Mouse (Mus musculus): Measurements from ENCODE around the gene Adra1b. TPM values are rescaled to one million over a fixed set of nuclear protein-coding genes. Genes with fewer than 3 reads are reported as not detected.

Adra1b gene
- polyA plus RNA-seq, 1 experiment from 2014 or later: 6.0 TPM

DNA sequence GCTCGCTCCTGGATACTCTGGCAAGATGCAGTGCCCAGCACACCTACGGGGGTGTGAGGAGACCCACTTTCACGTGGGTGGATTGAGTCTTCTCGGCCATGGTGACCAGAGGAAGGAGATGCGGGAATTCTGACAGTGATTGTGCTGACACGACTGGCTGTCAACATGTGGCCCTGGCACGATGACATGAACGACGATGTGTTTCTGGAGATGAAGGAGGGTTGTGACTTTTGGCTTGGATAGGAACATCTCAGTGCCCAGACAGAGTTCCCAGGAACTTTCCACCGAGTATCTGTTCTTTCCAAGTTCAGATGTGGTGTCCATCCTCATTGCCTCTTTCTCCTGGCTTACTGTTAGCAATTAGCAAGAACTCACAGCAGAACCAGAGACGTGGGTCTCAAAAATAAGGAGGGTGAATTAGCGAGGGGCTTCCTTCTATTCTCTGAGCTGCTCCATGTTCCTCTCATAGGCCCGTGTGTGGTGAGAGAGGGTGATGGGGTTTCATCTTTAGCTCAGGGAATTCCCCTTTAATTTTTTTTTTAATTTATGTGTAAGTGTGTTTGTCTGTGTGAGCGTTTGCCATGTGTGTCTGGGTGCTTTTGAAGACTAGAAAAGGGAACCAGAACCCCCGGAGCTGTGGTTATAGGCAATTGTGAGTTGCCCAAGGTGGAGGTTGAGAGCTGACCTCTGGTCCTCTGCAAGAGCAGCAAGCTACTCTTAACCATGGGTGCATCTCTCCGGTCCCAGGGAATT, 11.3 kb upstream of the Adra1b start:
- no peaks in the 10 kb centered on the region for H3K36me3 ChIP-seq (ENCODE audit: control insufficient read depth, insufficient read depth)
- ATAC-seq (replicated peaks; ENCODE audit: extremely low read depth, insufficient read depth, low FRiP score): no peak
- H3K4me1 ChIP-seq (ENCODE audit: control insufficient read depth, insufficient read depth, low read length): peaks cover 18% of the 10 kb centered on the region
- H3K4me3 ChIP-seq (ENCODE audit: low read length): no peak overlapping the region
- no peaks in the 10 kb centered on the region for H3K27me3 ChIP-seq (ENCODE audit: control insufficient read depth, insufficient read depth, low read length)
- H3K9ac ChIP-seq (ENCODE audit: low read length): no peak overlapping the region
- peaks cover 3% of the 10 kb centered on the region; the same call in 1 of the 2 replicates for H3K9me3 ChIP-seq (replicated peaks; ENCODE audit: control insufficient read depth, low read length)
- WGBS: 64% methylated on average over 16 of the region's 16 CpGs
- no peak overlapping the region for H3K4me2 ChIP-seq (ENCODE audit: low read depth, low read length)
- no peak overlapping the region for H3K27ac ChIP-seq (ENCODE audit: low read length)

DNA sequence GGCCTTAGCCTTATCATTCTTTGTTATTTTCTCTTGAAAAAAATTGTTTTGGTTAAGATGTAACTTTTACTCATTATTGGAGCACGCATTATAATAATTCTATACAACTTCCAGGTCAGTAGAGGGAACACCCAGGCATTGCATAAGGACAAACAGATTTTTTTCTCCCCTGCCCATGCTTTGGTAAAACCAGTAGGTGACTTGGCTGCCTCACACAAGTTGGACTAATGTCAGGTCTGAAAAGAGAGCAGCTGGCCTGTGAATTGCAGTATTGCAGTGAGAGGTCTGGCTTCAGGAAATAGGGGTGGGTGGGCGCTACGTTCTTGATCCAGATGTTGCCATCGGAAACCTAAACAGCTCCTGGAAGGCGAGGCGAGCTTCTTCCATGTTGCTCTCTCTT, 10.6 kb upstream of the Adra1b start:
- Histone ChIP-seq H3K27ac (ENCODE audit: low read length) (no peak overlapping the region), H3K9me3 (replicated peaks; ENCODE audit: control insufficient read depth, low read length) (peaks cover 3% of the 10 kb centered on the region; the same call in 1 of the 2 replicates), H3K4me1 (ENCODE audit: control insufficient read depth, insufficient read depth, low read length) (peaks cover 18% of the 10 kb centered on the region), H3K4me2 (ENCODE audit: low read depth, low read length) (no peak overlapping the region), H3K9ac (ENCODE audit: low read length) (no peak overlapping the region), H3K4me3 (ENCODE audit: low read length) (no peak overlapping the region), H3K27me3 (ENCODE audit: control insufficient read depth, insufficient read depth, low read length) (no peaks in the 10 kb centered on the region), H3K36me3 (ENCODE audit: control insufficient read depth, insufficient read depth) (no peaks in the 10 kb centered on the region)
- ATAC-seq (replicated peaks; ENCODE audit: extremely low read depth, insufficient read depth, low FRiP score): no peak
- WGBS: 76% methylated on average over 6 of the region's 6 CpGs

DNA sequence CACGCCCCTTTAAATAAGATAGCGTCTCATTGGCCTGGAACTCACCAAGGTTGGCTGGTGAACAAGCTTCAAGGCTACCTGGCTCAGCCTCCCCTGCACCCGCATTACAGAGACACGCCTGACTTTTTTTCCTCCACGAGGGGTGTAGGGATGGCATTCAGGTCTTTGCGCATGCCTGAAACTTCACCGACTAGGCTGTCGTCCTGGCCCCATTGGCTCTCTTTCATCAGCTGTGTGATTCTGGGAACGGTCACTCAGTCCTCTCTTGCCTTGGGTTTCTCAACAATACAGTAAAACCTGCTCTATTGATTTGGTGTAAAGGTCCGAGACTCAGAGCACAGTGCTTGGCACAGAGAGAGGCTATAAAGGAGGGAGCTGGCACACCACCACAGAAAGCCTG, 2.3 kb upstream of the Adra1b start:
- no peak for ATAC-seq (replicated peaks; ENCODE audit: extremely low read depth, insufficient read depth, low FRiP score)
- Histone ChIP-seq H3K9me3 (replicated peaks; ENCODE audit: control insufficient read depth, low read length) (no peaks in the 10 kb centered on the region), H3K9ac (ENCODE audit: low read length) (no peak overlapping the region), H3K4me3 (ENCODE audit: low read length) (no peak overlapping the region), H3K4me2 (ENCODE audit: low read depth, low read length) (no peak overlapping the region), H3K4me1 (ENCODE audit: control insufficient read depth, insufficient read depth, low read length) (no peaks in the 10 kb centered on the region), H3K27ac (ENCODE audit: low read length) (no peak overlapping the region), H3K36me3 (ENCODE audit: control insufficient read depth, insufficient read depth) (no peaks in the 10 kb centered on the region), H3K27me3 (ENCODE audit: control insufficient read depth, insufficient read depth, low read length) (no peaks in the 10 kb centered on the region)
- 70% methylated on average over 10 of the region's 10 CpGs for WGBS

DNA sequence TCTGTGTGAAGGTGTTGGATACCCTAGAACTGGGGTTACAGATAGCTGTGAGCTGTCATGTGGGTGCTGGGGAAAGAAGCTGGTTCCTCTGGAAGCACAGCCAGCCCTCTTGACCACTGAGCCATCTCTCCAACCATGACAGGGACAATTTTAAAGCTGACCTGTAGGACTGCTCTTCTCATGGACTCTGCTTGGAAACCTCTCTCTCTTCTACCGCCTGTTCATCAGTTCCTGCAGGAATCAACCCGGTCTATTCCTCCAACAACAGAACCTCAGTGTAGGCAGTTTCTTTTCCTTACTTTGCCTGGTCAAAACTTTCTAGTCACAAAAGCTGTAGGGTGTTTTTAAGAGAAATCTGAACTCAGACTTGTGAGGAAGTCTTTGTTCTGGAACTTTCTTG, 1.3 kb downstream of the Adra1b start:
- Histone ChIP-seq H3K4me1 (ENCODE audit: control insufficient read depth, insufficient read depth, low read length) (no peaks in the 10 kb centered on the region), H3K9me3 (replicated peaks; ENCODE audit: control insufficient read depth, low read length) (no peaks in the 10 kb centered on the region), H3K27me3 (ENCODE audit: control insufficient read depth, insufficient read depth, low read length) (no peaks in the 10 kb centered on the region), H3K9ac (ENCODE audit: low read length) (no peak overlapping the region), H3K36me3 (ENCODE audit: control insufficient read depth, insufficient read depth) (no peaks in the 10 kb centered on the region), H3K4me3 (ENCODE audit: low read length) (no peak overlapping the region), H3K27ac (ENCODE audit: low read length) (no peak overlapping the region), H3K4me2 (ENCODE audit: low read depth, low read length) (no peak overlapping the region)
- 86% methylated on average over 2 of the region's 2 CpGs for WGBS
- no peak for ATAC-seq (replicated peaks; ENCODE audit: extremely low read depth, insufficient read depth, low FRiP score)

DNA sequence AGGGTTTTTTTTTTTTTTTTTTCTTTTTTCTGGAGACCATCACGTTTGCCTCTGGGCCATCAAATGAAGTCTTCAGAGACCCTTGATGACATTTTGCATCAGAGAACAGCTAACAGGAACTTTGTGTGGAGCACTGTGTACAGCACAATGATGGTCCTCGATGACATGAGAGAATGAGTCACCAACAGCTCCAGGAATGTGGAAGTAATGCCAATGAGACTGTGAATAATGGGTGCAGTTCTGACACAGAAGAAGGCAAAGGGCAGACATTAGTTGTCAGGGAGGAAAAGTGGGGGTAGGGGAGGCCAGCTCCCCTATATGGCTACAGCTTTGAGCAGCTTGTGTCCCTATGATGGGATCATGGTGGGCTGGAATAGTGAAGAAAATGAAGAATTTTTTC, 5.7 kb downstream of the Adra1b start:
- Histone ChIP-seq H3K9me3 (replicated peaks; ENCODE audit: control insufficient read depth, low read length) (no peaks in the 10 kb centered on the region), H3K36me3 (ENCODE audit: control insufficient read depth, insufficient read depth) (no peaks in the 10 kb centered on the region), H3K4me3 (ENCODE audit: low read length) (no peak overlapping the region), H3K27me3 (ENCODE audit: control insufficient read depth, insufficient read depth, low read length) (no peaks in the 10 kb centered on the region), H3K9ac (ENCODE audit: low read length) (no peak overlapping the region), H3K4me1 (ENCODE audit: control insufficient read depth, insufficient read depth, low read length) (peaks cover 6% of the 10 kb centered on the region), H3K4me2 (ENCODE audit: low read depth, low read length) (no peak overlapping the region), H3K27ac (ENCODE audit: low read length) (no peak overlapping the region)
- ATAC-seq (replicated peaks; ENCODE audit: extremely low read depth, insufficient read depth, low FRiP score): no peak
- WGBS: 42% methylated on average over 2 of the region's 2 CpGs

DNA sequence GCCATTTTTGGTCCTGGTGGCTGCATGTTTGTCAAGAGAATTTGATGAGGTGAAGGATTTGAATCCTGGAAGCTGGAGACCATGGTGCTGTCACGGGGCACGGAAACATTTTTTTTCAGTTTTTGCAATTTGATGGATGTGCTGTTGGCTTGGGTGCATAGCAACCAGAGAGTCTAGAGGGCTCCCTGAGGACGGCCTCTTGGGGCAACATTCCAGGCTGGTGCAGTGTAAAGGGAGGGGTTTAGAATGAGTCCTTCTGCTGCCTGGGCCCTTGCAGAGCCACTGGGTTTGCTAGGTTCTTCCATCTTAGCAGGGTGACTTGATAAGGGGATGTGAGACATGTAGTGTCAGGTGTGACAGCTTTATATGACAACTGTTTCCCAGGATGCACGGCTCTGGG, 8.5 kb downstream of the Adra1b start:
- Histone ChIP-seq H3K9ac (ENCODE audit: low read length) (no peak overlapping the region), H3K27ac (ENCODE audit: low read length) (no peak overlapping the region), H3K36me3 (ENCODE audit: control insufficient read depth, insufficient read depth) (no peaks in the 10 kb centered on the region), H3K4me3 (ENCODE audit: low read length) (no peak overlapping the region), H3K4me1 (ENCODE audit: control insufficient read depth, insufficient read depth, low read length) (peaks cover 25% of the 10 kb centered on the region), H3K4me2 (ENCODE audit: low read depth, low read length) (no peak overlapping the region), H3K27me3 (ENCODE audit: control insufficient read depth, insufficient read depth, low read length) (no peaks in the 10 kb centered on the region), H3K9me3 (replicated peaks; ENCODE audit: control insufficient read depth, low read length) (no peaks in the 10 kb centered on the region)
- ATAC-seq (replicated peaks; ENCODE audit: extremely low read depth, insufficient read depth, low FRiP score): no peak
- 62% methylated on average over 4 of the region's 4 CpGs for WGBS

DNA sequence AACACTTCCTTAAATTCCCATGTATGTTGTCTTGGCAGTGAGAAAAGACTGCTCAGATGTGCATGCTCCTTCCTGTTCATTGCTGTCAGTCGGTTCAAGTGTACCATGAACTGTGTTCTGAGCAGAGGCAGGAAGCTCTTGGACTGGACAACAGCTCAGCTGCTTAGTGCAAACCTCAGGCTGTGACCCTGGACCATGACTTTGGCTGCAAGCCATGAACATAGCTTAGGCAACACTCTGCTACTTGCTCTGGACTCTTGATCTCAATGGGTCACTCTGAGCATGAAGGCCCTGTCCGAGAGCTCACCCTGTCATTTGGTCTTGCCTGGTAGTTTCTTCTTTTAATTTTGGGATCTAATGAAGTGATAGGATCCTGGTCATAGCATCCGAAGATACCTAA, 9.6 kb downstream of the Adra1b start:
- H3K4me1 ChIP-seq (ENCODE audit: control insufficient read depth, insufficient read depth, low read length): peaks cover 26% of the 10 kb centered on the region
- no peak overlapping the region for H3K9ac ChIP-seq (ENCODE audit: low read length)
- H3K27me3 ChIP-seq (ENCODE audit: control insufficient read depth, insufficient read depth, low read length): no peaks in the 10 kb centered on the region
- H3K4me3 ChIP-seq (ENCODE audit: low read length): no peak overlapping the region
- no peaks in the 10 kb centered on the region for H3K9me3 ChIP-seq (replicated peaks; ENCODE audit: control insufficient read depth, low read length)
- H3K36me3 ChIP-seq (ENCODE audit: control insufficient read depth, insufficient read depth): no peaks in the 10 kb centered on the region
- H3K4me2 ChIP-seq (ENCODE audit: low read depth, low read length): no peak overlapping the region
- WGBS: 72% methylated on average over 3 of the region's 3 CpGs
- H3K27ac ChIP-seq (ENCODE audit: low read length): no peak overlapping the region
- no peak for ATAC-seq (replicated peaks; ENCODE audit: extremely low read depth, insufficient read depth, low FRiP score)

DNA sequence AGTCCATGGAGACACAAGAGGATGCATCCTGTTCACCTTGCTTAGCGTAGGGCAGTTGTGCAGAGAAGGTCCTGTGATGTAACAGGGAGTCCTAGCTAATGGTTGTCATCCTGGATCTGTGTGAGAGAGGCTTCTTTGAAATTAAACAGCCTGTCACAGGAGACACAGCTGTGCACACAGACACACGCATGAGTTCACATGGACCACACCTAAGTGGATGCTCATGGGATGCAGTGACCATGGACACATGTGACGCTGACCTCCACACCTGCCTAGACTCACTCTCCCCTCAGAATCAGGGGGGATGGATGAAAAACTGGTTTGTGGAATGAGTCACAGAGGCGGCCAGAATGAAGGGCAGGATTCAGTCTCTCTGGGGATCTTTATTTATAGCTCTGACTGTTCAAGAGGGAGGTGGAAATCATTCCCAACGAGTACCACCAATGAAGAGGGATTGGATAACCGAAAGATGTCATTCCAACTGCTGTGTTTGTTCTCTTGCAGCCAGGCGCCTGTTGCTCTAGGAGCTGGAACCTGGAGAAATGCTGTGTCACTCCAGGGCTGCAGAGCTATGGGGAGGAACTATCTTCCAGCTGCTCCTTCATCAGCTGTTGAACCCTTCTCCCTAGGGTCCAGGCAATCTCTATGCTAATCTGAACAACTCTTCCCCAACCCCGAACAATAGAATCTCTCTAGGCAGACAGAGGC, 11.6 kb downstream of the Adra1b start:
- Histone ChIP-seq H3K27ac (ENCODE audit: low read length) (peak overlapping the region; percentile 2; the same call in 1 of the 2 replicates), H3K27me3 (ENCODE audit: control insufficient read depth, insufficient read depth, low read length) (no peaks in the 10 kb centered on the region)
- 44% methylated on average over 8 of the region's 8 CpGs for WGBS

DNA sequence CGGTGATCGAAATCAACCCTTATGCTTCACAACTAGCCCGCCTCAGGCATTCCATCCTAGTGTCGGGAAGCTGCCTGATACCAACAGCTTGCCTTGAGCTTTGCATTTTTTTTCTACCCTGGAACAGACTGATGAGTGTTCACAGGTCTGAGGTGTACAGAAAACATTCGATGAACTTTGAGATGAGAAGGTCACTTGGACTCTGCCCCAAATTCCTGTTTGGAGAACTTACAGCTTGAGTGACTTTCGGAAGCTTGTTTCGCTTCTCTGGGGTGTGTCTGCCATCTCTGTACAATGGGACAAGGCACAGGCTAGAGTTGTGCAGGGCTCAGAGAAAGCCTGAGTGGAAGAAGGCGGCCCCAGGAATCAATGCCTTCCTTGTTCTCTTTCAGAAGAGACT, 12.3 kb downstream of the Adra1b start:
- peaks cover 26% of the 10 kb centered on the region for H3K4me1 ChIP-seq (ENCODE audit: control insufficient read depth, insufficient read depth, low read length)
- H3K36me3 ChIP-seq (ENCODE audit: control insufficient read depth, insufficient read depth): no peaks in the 10 kb centered on the region
- H3K27me3 ChIP-seq (ENCODE audit: control insufficient read depth, insufficient read depth, low read length): no peaks in the 10 kb centered on the region
- H3K9ac ChIP-seq (ENCODE audit: low read length): no peak overlapping the region
- WGBS: 80% methylated on average over 8 of the region's 8 CpGs
- ATAC-seq (replicated peaks; ENCODE audit: extremely low read depth, insufficient read depth, low FRiP score): no peak
- H3K27ac ChIP-seq (ENCODE audit: low read length): no peak overlapping the region
- no peak overlapping the region for H3K4me3 ChIP-seq (ENCODE audit: low read length)
- H3K9me3 ChIP-seq (replicated peaks; ENCODE audit: control insufficient read depth, low read length): no peaks in the 10 kb centered on the region
- no peak overlapping the region for H3K4me2 ChIP-seq (ENCODE audit: low read depth, low read length)

More for the DNA sequence above, 11.6 kb downstream of the Adra1b start:
- ATAC-seq (replicated peaks; ENCODE audit: extremely low read depth, insufficient read depth, low FRiP score): peak; percentile 69; the same call in 1 of the 2 replicates
- no peaks in the 10 kb centered on the region for H3K36me3 ChIP-seq (ENCODE audit: control insufficient read depth, insufficient read depth)
- no peak overlapping the region for H3K4me3 ChIP-seq (ENCODE audit: low read length)
- peaks cover 26% of the 10 kb centered on the region for H3K4me1 ChIP-seq (ENCODE audit: control insufficient read depth, insufficient read depth, low read length)
- no peaks in the 10 kb centered on the region for H3K9me3 ChIP-seq (replicated peaks; ENCODE audit: control insufficient read depth, low read length)
- no peak overlapping the region for H3K4me2 ChIP-seq (ENCODE audit: low read depth, low read length)
- no peak overlapping the region for H3K9ac ChIP-seq (ENCODE audit: low read length)

All from heart, embryonic 16.5 days (tissue).